Mouse (Mus musculus) megakaryocyte-erythroid progenitor cell, adult 5-6 weeks (primary cell): ENCODE data around the gene Gm49322. TPM values are rescaled to one million over a fixed set of nuclear protein-coding genes. Genes with fewer than 3 reads are reported as not detected.
A peak's percentile ranks its signal among the peaks of the same experiment; 100 is the strongest.
"Not testable (repeated sequence)": the region's sequence is repeated elsewhere in the genome, so short reads cannot be mapped to it uniquely, and the experiment has no call there.

Experiments
- ATAC-seq: replicated peaks from 2 replicates; pipeline ENCODE4 v1.8.0; 2016; ENCODE audit warnings: mild to moderate bottlenecking, inconsistent platforms; ENCODE audit not compliant: severe bottlenecking, poor library complexity, low FRiP score, low TSS enrichment
- total RNA-seq, 2 experiments: library from RNA; stranded (forward) in 1 of 2; stranded (reverse) in 1 of 2; fragments of 200-1000, 215-1000 nt in 1 of 2; fragments of >200 nt in 1 of 2; fragmentation: Nextera tagmentation in 1 of 2; gene quantifications; 2 replicates each; pipeline ENCODE4 v1.2.3; 2014 to 2017

Gm49322 gene
- total RNA-seq, 2 experiments from 2014 or later = 0.42 to 0.68 TPM

DNA sequence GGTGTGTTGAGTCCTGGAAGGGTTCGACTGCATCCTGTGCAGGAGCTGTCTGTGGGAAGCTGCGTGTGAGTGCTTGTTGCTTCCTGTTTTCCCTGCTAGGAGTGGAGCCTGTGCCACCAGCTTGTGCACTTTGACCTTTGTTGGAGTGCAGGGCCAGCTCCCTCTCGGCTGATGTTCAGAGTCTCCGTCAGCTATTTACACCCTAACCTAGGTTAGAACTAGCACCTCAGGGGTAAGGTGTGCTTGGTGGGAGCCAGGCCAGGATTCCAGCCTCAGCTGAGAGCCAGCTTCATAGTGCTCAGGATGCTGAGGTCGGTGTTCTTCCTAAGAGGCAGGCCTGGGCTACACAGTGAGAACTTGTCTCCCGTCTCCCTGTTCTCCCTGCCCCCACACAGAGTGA is 29.5 kb downstream of the Gm49322 start:
- ATAC-seq = no peak

DNA sequence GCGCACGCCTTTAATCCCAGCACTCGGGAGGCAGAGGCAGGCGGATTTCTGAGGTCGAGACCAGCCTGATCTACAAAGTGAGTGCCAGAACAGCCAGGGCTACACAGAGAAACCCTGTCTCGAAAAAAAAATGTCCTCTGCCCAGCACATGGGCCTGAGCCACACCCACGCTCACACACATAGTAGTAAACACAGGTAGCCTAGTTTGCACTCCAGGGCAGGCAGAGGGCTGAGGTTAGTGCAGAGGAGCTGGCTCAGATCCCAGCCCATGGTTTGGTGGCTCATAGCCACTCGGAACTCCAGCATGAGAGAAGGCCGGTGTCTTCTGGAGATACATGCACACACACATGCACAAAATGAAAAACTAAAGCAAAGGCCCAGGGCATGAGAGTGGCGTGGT is 41.1 kb downstream of the Gm49322 start:
- no peak for ATAC-seq

DNA sequence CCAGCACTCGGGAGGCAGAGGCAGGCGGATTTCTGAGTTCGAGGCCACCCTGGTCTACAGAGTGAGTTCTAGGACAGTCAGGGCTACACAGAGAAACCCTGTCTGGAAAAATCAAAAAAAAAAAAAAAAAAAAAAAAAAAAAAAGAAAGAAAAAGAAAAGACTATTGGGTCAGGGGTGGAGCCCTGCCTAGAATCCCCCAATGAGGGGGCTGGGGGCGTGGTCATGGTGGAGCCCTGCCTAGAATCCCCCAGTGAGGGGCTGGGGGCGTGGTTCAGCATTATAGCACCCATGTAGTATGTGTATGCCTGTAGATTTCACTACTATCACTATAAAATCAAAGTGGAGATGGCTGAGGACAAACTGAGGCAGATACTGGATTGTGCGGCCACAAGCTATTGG is 44.1 kb downstream of the Gm49322 start:
- ATAC-seq = not testable (repeated sequence)

DNA sequence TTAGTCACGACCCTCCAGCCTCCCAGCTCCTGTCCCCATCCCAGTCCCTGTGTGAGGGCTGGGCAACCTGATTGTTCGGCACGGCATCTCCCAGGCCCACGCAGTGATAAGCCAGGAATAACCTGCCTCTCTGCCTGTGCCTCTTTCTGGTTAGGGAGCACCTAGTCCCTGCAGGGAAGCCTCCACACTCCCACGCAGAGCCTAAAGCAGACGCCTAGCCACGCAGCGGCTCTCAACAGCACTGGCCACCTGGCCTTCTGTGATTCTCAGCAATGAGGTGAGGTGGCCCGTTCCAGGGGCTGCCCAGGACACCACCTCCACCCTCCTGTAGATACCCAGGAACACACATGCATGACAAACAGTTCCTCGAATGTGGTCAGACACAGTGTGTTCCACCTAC is 44.6 kb downstream of the Gm49322 start:
- ATAC-seq = no peak

DNA sequence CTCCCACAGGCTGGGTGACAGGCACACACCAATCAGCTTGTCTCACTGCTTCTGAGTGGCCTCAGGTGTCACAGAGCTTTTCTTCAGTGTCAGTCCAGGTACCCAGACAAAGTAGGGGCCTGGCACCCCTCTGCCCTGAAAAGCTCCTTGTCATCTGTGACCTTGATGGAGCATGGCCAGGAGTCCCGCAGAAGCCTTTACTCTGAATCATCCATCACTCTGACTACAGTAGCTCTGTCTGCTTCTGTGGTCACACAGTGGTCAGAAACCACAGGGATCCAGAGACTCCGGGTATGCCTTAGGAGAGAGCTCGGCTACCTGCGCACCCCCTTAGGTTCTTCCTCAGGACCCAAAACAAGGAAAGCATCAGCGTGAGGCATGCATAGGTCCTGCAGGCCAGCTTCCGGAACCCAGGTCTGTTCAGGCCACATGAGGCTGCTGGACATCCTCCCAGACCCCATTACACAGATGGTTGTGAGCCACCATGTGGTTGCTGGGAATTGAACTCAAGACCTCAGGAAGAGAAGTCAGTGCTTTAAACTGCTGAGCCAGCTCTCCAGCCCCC is 47.4 kb downstream of the Gm49322 start:
- no peak for ATAC-seq

DNA sequence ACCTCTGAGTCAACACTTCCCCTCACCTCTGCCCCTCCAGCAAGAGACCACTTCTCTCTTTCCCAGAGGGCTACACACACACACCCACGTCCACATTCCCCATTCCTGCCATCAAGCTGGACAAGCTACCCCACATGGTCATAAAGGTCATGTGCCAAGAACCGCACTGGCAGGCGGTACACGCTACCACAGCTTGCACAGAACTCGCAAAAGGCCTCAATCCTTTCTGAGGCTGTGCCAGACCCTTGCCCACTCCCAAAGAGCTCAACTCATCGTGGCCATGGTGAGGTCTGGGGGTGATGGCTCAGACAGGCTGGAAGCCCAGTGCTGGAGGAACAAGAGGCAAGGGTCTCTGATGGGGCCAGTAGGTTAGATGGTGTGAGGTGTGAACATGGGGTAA is 49.0 kb downstream of the Gm49322 start:
- ATAC-seq = no peak

DNA sequence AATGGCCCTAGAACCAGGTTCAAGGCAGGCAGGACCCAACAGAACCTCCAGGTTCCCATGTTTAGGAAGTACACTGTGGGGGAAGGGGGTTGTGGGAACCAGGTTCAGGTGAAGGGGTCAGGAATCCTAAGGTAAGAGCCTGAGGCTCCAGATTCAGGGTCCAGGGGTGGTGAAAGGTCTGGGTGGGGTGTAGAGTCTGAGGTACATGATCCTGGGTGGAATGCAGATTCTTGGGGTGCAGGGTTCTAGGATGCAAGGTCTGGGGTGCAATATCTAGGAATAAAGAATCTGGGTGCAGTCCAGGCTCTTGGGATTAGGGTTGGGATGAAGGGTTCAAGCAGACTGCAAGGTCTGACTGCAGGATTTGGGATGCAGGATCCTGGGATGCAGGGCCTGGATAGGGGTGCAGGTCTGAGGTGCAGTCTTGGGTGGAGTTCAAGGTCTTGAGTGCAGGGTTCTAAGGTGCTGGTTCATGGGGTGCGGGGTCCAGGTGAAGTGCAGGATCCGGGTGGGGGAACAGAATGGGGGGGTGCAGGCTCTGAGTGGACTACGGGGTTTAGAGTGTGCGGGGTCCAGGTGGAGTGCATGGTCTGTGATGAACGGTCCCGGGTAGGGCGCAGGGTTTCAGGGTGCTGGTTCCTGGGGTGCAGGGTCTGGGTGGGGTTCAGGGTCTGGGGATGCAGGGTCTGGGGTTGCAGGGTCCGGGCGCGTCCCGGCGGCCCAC is 49.7 kb downstream of the Gm49322 start:
- no peak for ATAC-seq

DNA sequence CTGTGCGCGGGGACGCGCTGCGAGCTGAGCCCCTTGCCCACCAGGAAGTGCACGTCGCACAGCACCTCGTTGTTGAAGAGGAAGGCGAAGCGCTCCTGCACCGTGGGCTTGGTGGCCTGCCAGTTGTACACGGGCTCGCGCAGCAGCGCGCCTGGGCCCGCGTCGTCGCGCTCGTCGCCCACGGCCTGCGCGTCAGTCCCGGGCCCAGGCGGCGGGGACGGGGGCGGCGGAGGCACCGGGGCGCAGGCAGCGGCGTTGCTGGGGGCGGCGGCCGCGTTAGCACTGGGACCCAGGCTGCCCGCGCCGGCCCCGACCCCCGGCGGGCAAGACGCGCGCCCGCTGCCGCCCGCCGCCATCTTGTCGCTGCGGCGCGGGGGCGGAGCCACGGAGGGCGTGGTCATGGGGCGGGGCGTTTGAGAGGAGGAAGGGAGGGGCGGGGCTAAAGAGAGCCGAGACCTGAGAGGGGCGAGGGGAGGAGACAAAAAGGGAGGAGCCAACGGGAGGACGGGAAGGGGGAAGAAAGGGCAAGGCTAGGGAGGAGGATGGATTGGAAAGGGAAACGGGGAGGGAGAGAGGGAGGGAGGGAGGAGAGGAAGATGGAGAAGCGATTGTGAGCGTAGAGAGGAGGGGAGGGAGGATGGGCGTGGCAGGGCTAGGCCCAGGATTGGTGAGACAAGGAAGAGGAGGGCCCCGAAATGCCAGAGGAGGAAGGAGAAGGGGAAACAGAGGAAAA is 50.5 kb downstream of the Gm49322 start:
- peak; percentile 60 for ATAC-seq

DNA sequence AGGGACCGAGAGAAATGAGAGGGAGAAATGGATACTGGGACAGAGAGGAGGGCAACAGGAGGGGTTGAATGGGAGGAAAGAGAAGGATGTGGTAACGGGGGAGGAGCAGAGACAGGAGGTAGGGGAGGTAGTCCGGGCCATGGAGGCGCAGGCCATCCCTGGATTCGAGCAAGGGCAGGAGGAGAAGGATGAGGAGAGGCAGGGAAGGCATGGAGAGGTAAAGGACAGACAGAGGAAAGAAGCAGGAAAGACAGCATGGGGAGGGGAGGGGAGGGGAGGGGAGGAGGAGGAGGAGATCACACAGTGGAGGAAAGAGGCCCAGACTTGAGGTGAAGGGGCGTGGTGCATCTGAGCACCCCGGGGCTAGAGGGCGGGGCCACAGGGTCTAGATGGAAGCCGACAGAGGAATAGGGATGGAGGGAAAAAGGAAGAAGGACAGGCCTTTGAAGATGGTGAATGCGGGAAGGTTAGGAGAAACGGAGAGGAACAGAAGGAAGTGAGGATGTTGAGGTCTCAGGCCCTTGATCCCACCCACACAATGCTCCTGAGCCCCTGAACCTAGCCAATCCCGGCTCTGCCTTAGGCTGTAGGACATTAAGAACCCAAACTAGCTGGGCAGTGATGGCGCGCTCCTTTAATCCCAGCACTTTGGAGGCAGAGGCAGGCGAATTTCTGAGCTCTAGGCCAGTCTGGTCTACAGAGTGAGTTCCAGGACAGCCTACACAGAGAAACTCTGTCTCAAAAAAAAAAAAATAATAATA is 51.2 kb downstream of the Gm49322 start, which contains the start of gene Btbd2:
TSS of gene Btbd2 (minus strand) at position 209 of the 761 bp plus-strand sequence.
- no peak for ATAC-seq

DNA sequence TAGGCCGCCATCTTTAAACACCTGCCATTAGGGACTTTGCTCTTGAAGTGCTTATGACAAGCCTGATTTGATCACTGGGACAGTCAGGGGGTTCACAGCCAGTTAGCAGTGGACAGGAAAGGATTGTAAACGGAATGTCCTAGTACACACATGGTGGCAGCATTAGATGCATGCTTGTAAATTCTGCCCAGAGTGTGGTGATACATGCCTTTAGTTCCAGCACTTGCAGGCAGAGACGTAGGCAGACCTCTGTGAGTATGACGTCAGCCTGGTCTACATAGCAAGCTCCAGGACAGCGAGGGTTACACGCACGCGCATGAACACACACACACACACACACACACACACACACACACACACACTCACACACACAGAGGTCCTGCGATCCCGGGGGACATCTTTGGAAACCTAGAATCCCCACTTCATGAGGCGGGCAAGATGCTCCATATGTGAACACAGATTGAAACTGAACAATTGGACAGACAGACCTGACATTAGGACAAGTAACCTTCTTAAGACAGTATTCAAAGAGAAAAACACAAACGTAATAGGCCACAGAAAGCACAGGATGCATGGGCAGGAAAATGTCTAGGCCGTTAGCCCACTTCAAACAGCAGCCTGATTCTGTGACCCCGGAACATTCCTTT is 52.5 kb downstream of the Gm49322 start:
- ATAC-seq = no peak

DNA sequence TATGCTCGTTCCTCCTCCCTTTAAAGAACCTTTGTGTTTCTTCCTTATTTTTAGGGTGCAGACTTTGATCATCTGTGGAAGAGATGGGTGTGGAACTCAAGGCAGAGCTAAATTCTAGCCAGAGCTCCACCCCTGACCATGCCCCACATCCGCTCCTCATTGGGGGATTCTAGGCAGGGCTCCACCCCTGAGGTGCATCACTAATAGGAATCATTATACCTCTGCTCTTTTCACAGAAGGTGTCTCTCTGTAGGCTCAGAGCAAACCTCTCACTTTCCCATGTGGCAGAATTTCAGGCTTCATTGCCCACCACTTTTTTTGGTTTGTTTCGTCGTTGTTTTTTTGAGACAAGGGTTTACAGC is 53.0 kb downstream of the Gm49322 start:
- peak; percentile 76 for ATAC-seq

DNA sequence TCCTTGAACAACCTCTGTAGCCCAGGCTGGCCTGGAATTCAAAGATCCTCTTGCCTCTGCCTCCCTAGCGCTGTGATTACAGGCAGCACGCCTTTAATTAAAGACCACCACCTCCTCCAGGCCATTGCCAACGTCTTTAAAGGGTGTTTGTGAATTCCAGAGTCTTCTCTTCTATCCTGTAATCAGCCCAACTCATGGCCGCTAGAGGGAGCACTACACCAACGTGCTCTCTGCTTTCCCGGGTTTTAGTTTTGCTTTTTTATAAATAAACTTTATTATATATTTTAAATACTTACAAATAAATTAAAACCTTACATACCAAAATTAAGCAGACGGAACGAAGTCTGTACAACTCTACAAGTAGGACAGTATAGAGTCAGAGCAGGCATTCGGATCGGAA is 53.4 kb downstream of the Gm49322 start:
- no peak for ATAC-seq

DNA sequence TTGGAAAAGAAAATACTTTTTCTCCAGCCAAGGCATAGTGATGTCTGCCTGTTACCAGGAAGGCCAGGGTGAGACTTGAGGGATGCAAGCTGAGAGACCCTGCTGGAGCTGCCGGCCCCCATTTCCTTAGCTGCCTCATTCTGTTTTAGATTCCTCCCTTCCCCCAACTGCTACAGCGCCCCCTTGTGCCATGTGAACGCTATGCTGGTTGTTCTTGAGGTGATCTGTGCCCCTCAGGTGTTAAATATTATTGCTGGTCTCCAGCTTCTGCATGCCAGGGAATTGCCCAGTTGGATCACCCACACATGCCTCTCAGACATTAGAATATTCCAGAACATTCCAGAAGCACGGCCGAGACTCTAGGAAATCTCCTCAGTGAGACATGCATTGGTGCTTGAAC is 55.3 kb downstream of the Gm49322 start:
- ATAC-seq = no peak

DNA sequence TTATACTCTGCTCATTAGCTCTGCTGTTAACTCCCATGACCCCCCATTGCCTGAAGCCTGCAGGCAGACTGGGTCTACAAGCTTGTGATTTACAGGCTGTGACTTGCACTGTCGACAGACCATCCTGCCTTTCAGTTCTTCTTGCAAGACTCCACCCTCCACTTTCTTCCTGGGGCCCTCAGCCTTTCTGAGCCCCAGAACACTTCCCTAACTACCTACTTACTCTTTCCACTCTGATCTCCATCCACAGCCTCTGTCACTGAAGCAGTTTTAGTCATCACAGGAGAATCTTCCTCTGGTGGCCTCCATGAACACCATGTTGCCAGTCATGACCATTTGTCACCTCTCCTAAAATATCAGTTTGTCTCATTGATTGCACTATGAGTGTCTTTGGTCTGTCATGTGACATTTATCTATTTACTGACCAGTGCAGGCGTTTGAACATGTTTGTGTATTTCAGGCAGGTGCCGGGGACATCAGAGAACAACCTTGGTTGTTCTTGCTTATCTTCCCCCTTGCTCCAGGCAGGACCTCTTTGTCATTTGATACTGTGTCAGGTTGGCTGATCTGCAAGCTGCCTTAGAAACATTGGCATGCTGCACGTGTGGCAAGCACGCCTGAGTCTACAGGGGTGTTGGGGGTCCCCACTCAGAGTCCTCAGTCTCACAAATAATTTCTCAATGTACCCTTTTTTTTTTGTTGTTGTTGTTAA is 57.8 kb downstream of the Gm49322 start:
- 0 out of 2 replicates have a peak, but pooled peaks have one; percentile 11 for ATAC-seq

DNA sequence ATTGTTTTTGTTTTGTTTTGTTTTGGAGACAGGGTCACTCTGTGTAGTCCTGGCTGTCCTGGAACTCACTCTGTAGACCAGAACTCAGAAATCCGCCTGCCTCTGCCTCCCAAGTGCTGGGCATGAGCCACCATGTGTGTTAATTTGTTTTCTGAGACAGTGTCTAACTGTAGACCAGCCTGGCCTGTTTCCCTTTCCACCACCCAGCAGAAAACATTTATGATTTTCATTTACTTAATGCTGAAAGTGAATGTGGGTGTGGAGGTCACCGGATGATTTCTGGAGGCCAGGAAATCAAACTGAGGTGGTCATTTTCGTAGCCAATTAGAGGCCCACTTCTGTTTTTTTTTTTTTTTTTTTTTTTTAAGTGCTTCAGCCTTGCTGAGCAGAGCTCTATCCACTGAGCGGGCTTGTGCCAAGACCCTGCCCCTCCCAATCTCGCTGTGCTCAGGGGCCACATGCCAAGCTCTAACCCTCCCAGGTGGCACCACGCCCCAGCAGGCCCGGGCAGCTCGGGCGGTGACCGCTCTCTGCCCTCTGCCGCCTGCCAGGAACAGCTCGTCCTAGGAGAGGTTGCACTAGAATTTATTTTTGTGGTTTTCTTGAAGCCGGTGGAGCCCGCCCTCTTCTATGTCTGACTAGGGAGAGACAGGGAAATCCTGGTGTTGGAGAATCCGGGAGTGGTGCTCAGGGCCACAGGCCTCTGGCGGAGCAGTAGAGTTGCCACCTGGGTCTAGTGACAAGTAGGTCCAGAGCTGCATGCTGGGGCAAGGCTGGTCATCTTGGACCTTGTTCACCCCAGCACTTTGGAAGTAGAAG is 58.6 kb downstream of the Gm49322 start:
- ATAC-seq = peak; percentile 73

DNA sequence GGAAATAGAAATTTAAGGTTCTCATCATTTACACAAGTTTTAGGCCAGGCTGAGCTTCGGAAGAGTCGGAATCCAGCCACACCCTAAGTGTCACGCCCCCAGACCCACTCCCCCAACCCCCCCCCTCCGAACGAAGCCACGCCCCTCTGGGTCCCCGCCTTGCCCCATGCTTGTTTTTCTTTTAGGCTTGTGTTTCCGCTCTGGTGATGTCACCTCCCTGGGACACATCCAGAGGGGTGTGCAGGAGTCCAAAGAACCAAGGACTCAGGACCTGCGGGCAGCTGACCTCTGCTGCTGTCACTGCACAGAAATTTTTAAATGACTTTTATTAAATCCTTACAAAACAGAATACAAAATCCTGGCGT is 59.2 kb downstream of the Gm49322 start:
- ATAC-seq = no peak
